Mouse (Mus musculus): Measurements from ENCODE around the gene Rara. TPM values are rescaled to one million over a fixed set of nuclear protein-coding genes. Genes with fewer than 3 reads are reported as not detected.

The Rara gene
- total and polyA plus RNA-seq, 3 experiments: 12.1 to 13.7 TPM; not detected in 1

GRCm38 (mm10) chr11:98925868-98926311 lies 1.7 kb upstream of the Rara start:
- Histone ChIP-seq H3K4me1 (ENCODE audit: control insufficient read depth in 1 of 2, insufficient read depth in 2 of 2, low read length in 2 of 2) (peaks cover 18 to 27% of the 10 kb centered on the region in 2 experiments), H3K27me3 (ENCODE audit: control insufficient read depth in 1 of 2, insufficient read depth in 2 of 2, low read length in 2 of 2) (no peaks in the 10 kb centered on the region), H3K27ac (ENCODE audit: control insufficient read depth, low read depth, low read length) (peak overlapping the region; percentile 14; the same call in 1 of the 2 replicates)

GRCm38 (mm10) chr11:98926553-98926952 lies 1.1 kb upstream of the Rara start:
- H3K79me2 ChIP-seq (ENCODE audit: control insufficient read depth, insufficient read depth, low read length, poor library complexity): no peaks in the 10 kb centered on the region
- no peak overlapping the region for H3K27ac ChIP-seq (ENCODE audit: control insufficient read depth, low read depth, low read length)
- peaks cover 18 to 27% of the 10 kb centered on the region in 2 experiments for H3K4me1 ChIP-seq (ENCODE audit: control insufficient read depth in 1 of 2, insufficient read depth in 2 of 2, low read length in 2 of 2)
- no peaks in the 10 kb centered on the region for H3K27me3 ChIP-seq (ENCODE audit: control insufficient read depth in 1 of 2, insufficient read depth in 2 of 2, low read length in 2 of 2)
- no peak overlapping the region for H3K4me3 ChIP-seq (ENCODE audit: control insufficient read depth in 1 of 2, insufficient read depth in 1 of 2, low read depth in 2 of 2, low read length in 2 of 2)
- no peak for DNase-seq (ENCODE audit: low read depth, low spot score)
- peaks cover 0 to 31% of the 10 kb centered on the region in 2 experiments for H3K36me3 ChIP-seq (ENCODE audit: control insufficient read depth in 1 of 2, insufficient read depth in 2 of 2, low read length in 2 of 2)
- no peak overlapping the region for H3K9ac ChIP-seq (ENCODE audit: control insufficient read depth, low read depth, low read length, poor library complexity, severe bottlenecking)
- H3K9me3 ChIP-seq (replicated peaks; ENCODE audit: insufficient read depth, low read length): no peaks in the 10 kb centered on the region
- TF ChIP-seq MXI1 (IDR thresholded peaks at IDR 0.05; ENCODE audit: low read depth, low read length) (no peak), KAT2A (conservative IDR thresholded peaks at IDR 0.05; ENCODE audit: low read depth, low read length) (no peak), RCOR1 (IDR thresholded peaks at IDR 0.05; ENCODE audit: low read depth, low read length) (no peak), CHD2 (IDR thresholded peaks at IDR 0.05; ENCODE audit: low read length) (no peak), GABPA (IDR thresholded peaks at IDR 0.05; ENCODE audit: low read depth, low read length) (no peak), ELF1 (IDR thresholded peaks at IDR 0.05; ENCODE audit: low read depth, low read length) (no peak), EP300 (IDR thresholded peaks at IDR 0.05; ENCODE audit: low read depth in 1 of 2, low read length in 2 of 2) (no peak)

More at GRCm38 (mm10) chr11:98925868-98926311, 1.7 kb upstream of the Rara start:
- no peak overlapping the region for H3K4me3 ChIP-seq (ENCODE audit: control insufficient read depth in 1 of 2, insufficient read depth in 1 of 2, low read depth in 2 of 2, low read length in 2 of 2)
- H3K9ac ChIP-seq (ENCODE audit: control insufficient read depth, low read depth, low read length, poor library complexity, severe bottlenecking): no peak overlapping the region
- H3K9me3 ChIP-seq (replicated peaks; ENCODE audit: insufficient read depth, low read length): no peaks in the 10 kb centered on the region
- peaks cover 1 to 31% of the 10 kb centered on the region in 2 experiments for H3K36me3 ChIP-seq (ENCODE audit: control insufficient read depth in 1 of 2, insufficient read depth in 2 of 2, low read length in 2 of 2)
- H3K79me2 ChIP-seq (ENCODE audit: control insufficient read depth, insufficient read depth, low read length, poor library complexity): no peaks in the 10 kb centered on the region
- no peak for TF ChIP-seq ETS1 (IDR thresholded peaks at IDR 0.05; ENCODE audit: low read depth, low read length)
- TF ChIP-seq CHD2 (IDR thresholded peaks at IDR 0.05; ENCODE audit: low read length): no peak
- TF ChIP-seq CHD1 (IDR thresholded peaks at IDR 0.05; ENCODE audit: low read depth, low read length): no peak
- no peak for TF ChIP-seq MYB (IDR thresholded peaks at IDR 0.05; ENCODE audit: low read depth, low read length)
- no peak for TF ChIP-seq ZNF384 (IDR thresholded peaks at IDR 0.05; ENCODE audit: low read depth, low read length)
- no peak for TF ChIP-seq POLR2AphosphoS5 (IDR thresholded peaks at IDR 0.05; ENCODE audit: borderline replicate concordance, low read depth, low read length)
- no peak for TF ChIP-seq MXI1 (IDR thresholded peaks at IDR 0.05; ENCODE audit: low read depth, low read length)
- no peak for TF ChIP-seq RAD21 (IDR thresholded peaks at IDR 0.05; ENCODE audit: low read depth, low read length)
- TF ChIP-seq ZKSCAN1 (IDR thresholded peaks at IDR 0.05; ENCODE audit: low read depth, low read length): no peak
- no peak for TF ChIP-seq SMC3 (IDR thresholded peaks at IDR 0.05; ENCODE audit: low read depth, low read length)
- no peak for TF ChIP-seq SIN3A (IDR thresholded peaks at IDR 0.05; ENCODE audit: low read length)
- TF ChIP-seq NELFE (IDR thresholded peaks at IDR 0.05; ENCODE audit: low read depth, low read length): no peak
- TF ChIP-seq GATA1 (IDR thresholded peaks at IDR 0.05; ENCODE audit: low read depth, low read length): no peak
- no peak for TF ChIP-seq BHLHE40 (IDR thresholded peaks at IDR 0.05; ENCODE audit: borderline replicate concordance, low read depth, low read length)
- TF ChIP-seq EP300 (IDR thresholded peaks at IDR 0.05; ENCODE audit: low read depth in 1 of 2, low read length in 2 of 2): no peak
- DNase-seq (ENCODE audit: low read depth, low spot score): no peak
